Mouse (Mus musculus) hindbrain, embryonic 13.5 days (tissue): Measurements from ENCODE around the gene Tbce. TPM values are rescaled to one million over a fixed set of nuclear protein-coding genes. Genes with fewer than 3 reads are reported as not detected.
A peak's percentile ranks its signal among the peaks of the same experiment; 100 is the strongest.
"Not testable (repeated sequence)": the region's sequence is repeated elsewhere in the genome, so short reads cannot be mapped to it uniquely, and the experiment has no call there.

Experiments used
- ATAC-seq: fragments of 200-750 bp; cut with Nextera tagmentation; 2 replicates; pipeline ENCODE4 v1.8.0; 2017; ENCODE audit warnings: moderate TSS enrichment; ENCODE audit not compliant: low FRiP score
- H3K27ac ChIP-seq: fragments of 300-500 bp; sonication (generic); 2 replicates; pipeline ENCODE4 v1.5.1; 2015; ENCODE audit warnings: inconsistent platforms, mild to moderate bottlenecking, moderate library complexity
- H3K27me3 ChIP-seq: fragments of 300-500 bp; sonication (generic); 2 replicates; pipeline ENCODE4 v1.6.1; 2015; ENCODE audit warnings: mild to moderate bottlenecking, inconsistent platforms
- H3K36me3 ChIP-seq: fragments of 300-500 bp; sonication (generic); 2 replicates; pipeline ENCODE4 v1.6.1; 2015; ENCODE audit warnings: mild to moderate bottlenecking, inconsistent platforms
- H3K4me1 ChIP-seq: fragments of 300-500 bp; sonication (generic); replicated peaks from 2 replicates; pipeline ENCODE4 v1.6.1; 2015; ENCODE audit warnings: inconsistent platforms
- H3K4me2 ChIP-seq: fragments of 300-500 bp; sonication (generic); 2 replicates; pipeline ENCODE4 v1.6.1; 2015; ENCODE audit warnings: inconsistent platforms, mild to moderate bottlenecking, moderate library complexity
- H3K4me3 ChIP-seq: fragments of 300-500 bp; sonication (generic); 2 replicates; pipeline ENCODE4 v1.5.1; 2015; ENCODE audit warnings: mild to moderate bottlenecking, inconsistent platforms
- H3K9ac ChIP-seq: fragments of 300-500 bp; sonication (generic); 2 replicates; pipeline ENCODE4 v1.6.1; 2015; ENCODE audit warnings: mild to moderate bottlenecking, inconsistent platforms
- H3K9me3 ChIP-seq: fragments of 300-500 bp; sonication (generic); 2 replicates; pipeline ENCODE4 v1.6.1; 2016; ENCODE audit warnings: inconsistent platforms
- WGBS: fragments of 180-500 bp; shearing (Covaris S2); methylation state at CpG from one replicate; pipeline ENCODE4 v1.1.7; 2015; 5-methylcytosine and 5-hydroxymethylcytosine counted together
- polyA plus RNA-seq: library from polyadenylated mRNA; unstranded; fragments of >200 nt; fragmentation: Nextera tagmentation; extraction: Ambion mirVana; gene quantifications from 2 replicates; pipeline ENCODE4 v1.2.1, GENCODE M21; 2015

Tbce gene
- polyA plus RNA-seq, 1 experiment from 2014 or later = 106 TPM

- peaks cover 36% of the 10 kb centered on the region for H3K4me1 ChIP-seq
These were observed 23.0 kb upstream of the Tbce start for GRCm38 (mm10) chr13:14062209-14063012.

GRCm38 (mm10) chr13:14059582-14059981 is 20.1 kb upstream of the Tbce start:
- no peak for ATAC-seq

More at GRCm38 (mm10) chr13:14062209-14063012, 23.0 kb upstream of the Tbce start:
- peak overlapping the region; percentile 95 for H3K27ac ChIP-seq
- H3K36me3 ChIP-seq = peaks cover under 1% of the 10 kb centered on the region
- no peaks in the 10 kb centered on the region for H3K27me3 ChIP-seq
- H3K4me3 ChIP-seq = peak overlapping the region; percentile 99
- H3K9me3 ChIP-seq = no peaks in the 10 kb centered on the region
- WGBS = 6% methylated on average over 11 of the region's 11 CpGs
- peak overlapping the region; percentile 84 for H3K4me2 ChIP-seq
- no peak for ATAC-seq
- peak overlapping the region; percentile 94 for H3K9ac ChIP-seq

GRCm38 (mm10) chr13:14056801-14057200 is 17.4 kb upstream of the Tbce start:
- no peak for ATAC-seq
- Histone ChIP-seq H3K9ac (no peak overlapping the region), H3K4me1 (peaks cover 12% of the 10 kb centered on the region), H3K27ac (no peak overlapping the region), H3K36me3 (peaks cover 49% of the 10 kb centered on the region), H3K4me2 (no peak overlapping the region), H3K4me3 (no peak overlapping the region), H3K9me3 (no peaks in the 10 kb centered on the region), H3K27me3 (no peaks in the 10 kb centered on the region)
- WGBS = 92% methylated on average over 3 of the region's 3 CpGs

More at GRCm38 (mm10) chr13:14059582-14059981, 20.1 kb upstream of the Tbce start:
- no peak overlapping the region for H3K27ac ChIP-seq
- peaks cover 19% of the 10 kb centered on the region for H3K4me1 ChIP-seq
- H3K4me2 ChIP-seq = no peak overlapping the region
- no peaks in the 10 kb centered on the region for H3K9me3 ChIP-seq
- H3K4me3 ChIP-seq = no peak overlapping the region
- no peak overlapping the region for H3K9ac ChIP-seq
- no peaks in the 10 kb centered on the region for H3K27me3 ChIP-seq
- peaks cover 23% of the 10 kb centered on the region for H3K36me3 ChIP-seq

GRCm38 (mm10) chr13:14049878-14050277 is 10.4 kb upstream of the Tbce start:
- Histone ChIP-seq H3K27me3 (no peaks in the 10 kb centered on the region), H3K9me3 (no peaks in the 10 kb centered on the region), H3K36me3 (peaks cover 84% of the 10 kb centered on the region), H3K27ac (no peak overlapping the region), H3K9ac (no peak overlapping the region), H3K4me1 (no peaks in the 10 kb centered on the region), H3K4me3 (no peak overlapping the region), H3K4me2 (no peak overlapping the region)
- ATAC-seq = no peak
- WGBS = 97% methylated on average over 1 of the region's 1 CpGs

GRCm38 (mm10) chr13:14044521-14044920 is 5.1 kb upstream of the Tbce start:
- Histone ChIP-seq H3K4me2 (no peak overlapping the region), H3K9ac (no peak overlapping the region), H3K4me1 (peaks cover 7% of the 10 kb centered on the region), H3K9me3 (no peaks in the 10 kb centered on the region), H3K27ac (no peak overlapping the region), H3K27me3 (no peaks in the 10 kb centered on the region), H3K4me3 (no peak overlapping the region), H3K36me3 (peaks cover 38% of the 10 kb centered on the region)
- WGBS = 79% methylated on average over 2 of the region's 2 CpGs
- ATAC-seq = no peak

GRCm38 (mm10) chr13:14043851-14044250 is 4.4 kb upstream of the Tbce start:
- Histone ChIP-seq H3K9me3 (no peaks in the 10 kb centered on the region), H3K4me3 (no peak overlapping the region), H3K27me3 (no peaks in the 10 kb centered on the region), H3K4me2 (no peak overlapping the region), H3K4me1 (peaks cover 7% of the 10 kb centered on the region), H3K9ac (no peak overlapping the region), H3K27ac (no peak overlapping the region), H3K36me3 (peaks cover 31% of the 10 kb centered on the region)
- ATAC-seq = no peak

GRCm38 (mm10) chr13:14040186-14040585 is 748 bp upstream of the Tbce start:
- WGBS = 41% methylated on average over 5 of the region's 5 CpGs
- Histone ChIP-seq H3K36me3 (peaks cover 2% of the 10 kb centered on the region; the same call in 1 of the 2 replicates), H3K27me3 (no peaks in the 10 kb centered on the region), H3K4me3 (peak overlapping the region; percentile 67), H3K9me3 (no peaks in the 10 kb centered on the region), H3K4me1 (peaks cover 20% of the 10 kb centered on the region), H3K4me2 (peak overlapping the region; percentile 78), H3K27ac (peak overlapping the region; percentile 99), H3K9ac (peak overlapping the region; percentile 88)
- no peak for ATAC-seq

GRCm38 (mm10) chr13:14038911-14039291 is 537 bp downstream of the Tbce start:
- Histone ChIP-seq H3K9ac (peak overlapping the region; percentile 88), H3K4me2 (peak overlapping the region; percentile 78), H3K4me1 (peaks cover 20% of the 10 kb centered on the region), H3K4me3 (peak overlapping the region; percentile 67), H3K27me3 (no peaks in the 10 kb centered on the region), H3K27ac (peak overlapping the region; percentile 99), H3K36me3 (no peaks in the 10 kb centered on the region), H3K9me3 (no peaks in the 10 kb centered on the region)
- peak; percentile 82 for ATAC-seq
- WGBS = 2% methylated on average over 8 of the region's 8 CpGs

GRCm38 (mm10) chr13:14035875-14036630 is 3.4 kb downstream of the Tbce start:
- Histone ChIP-seq H3K27me3 (no peaks in the 10 kb centered on the region), H3K4me3 (no peak overlapping the region), H3K4me1 (peaks cover 20% of the 10 kb centered on the region), H3K9me3 (no peaks in the 10 kb centered on the region), H3K27ac (no peak overlapping the region), H3K4me2 (no peak overlapping the region), H3K9ac (no peak overlapping the region), H3K36me3 (no peaks in the 10 kb centered on the region)
- ATAC-seq = no peak
- 95% methylated on average over 11 of the region's 11 CpGs for WGBS

GRCm38 (mm10) chr13:14035352-14035751 is 4.1 kb downstream of the Tbce start:
- not testable (repeated sequence) for H3K4me2 ChIP-seq, H3K9me3 ChIP-seq, H3K4me3 ChIP-seq, H3K9ac ChIP-seq, H3K27me3 ChIP-seq, H3K27ac ChIP-seq, H3K36me3 ChIP-seq, ATAC-seq
- 97% methylated on average over 3 of the region's 3 CpGs for WGBS
- peaks cover 17% of the 10 kb centered on the region for H3K4me1 ChIP-seq

GRCm38 (mm10) chr13:14034073-14034348 is 5.4 kb downstream of the Tbce start:
- Histone ChIP-seq H3K4me3 (no peak overlapping the region), H3K4me2 (no peak overlapping the region), H3K27ac (no peak overlapping the region), H3K36me3 (peaks cover 2% of the 10 kb centered on the region; the same call in 1 of the 2 replicates), H3K9me3 (no peaks in the 10 kb centered on the region), H3K27me3 (no peaks in the 10 kb centered on the region), H3K4me1 (peaks cover 13% of the 10 kb centered on the region), H3K9ac (no peak overlapping the region)
- no peak for ATAC-seq

- no peaks in the 10 kb centered on the region for H3K27me3 ChIP-seq
- no peak overlapping the region for H3K4me2 ChIP-seq
- ATAC-seq = no peak
- H3K27ac ChIP-seq = no peak overlapping the region
- peaks cover 4% of the 10 kb centered on the region; the same call in 1 of the 2 replicates for H3K36me3 ChIP-seq
- WGBS = 94% methylated on average over 5 of the region's 5 CpGs
- H3K9me3 ChIP-seq = no peaks in the 10 kb centered on the region
- H3K4me1 ChIP-seq = peaks cover 10% of the 10 kb centered on the region
- H3K4me3 ChIP-seq = no peak overlapping the region
- H3K9ac ChIP-seq = no peak overlapping the region
These were observed 5.9 kb downstream of the Tbce start for GRCm38 (mm10) chr13:14033309-14034072.
